Mouse (Mus musculus) monocyte, adult 2 months (primary cell): Measurements from ENCODE around the gene Slc25a18.

Experiments
- DNase-seq, 2 experiments: peaks; one replicate each; pipeline ENCODE4 v3.0.0; 2022; ENCODE audit warnings: low spot score in 2 of 2, low read depth in 1 of 2

The Slc25a18 gene

DNA sequence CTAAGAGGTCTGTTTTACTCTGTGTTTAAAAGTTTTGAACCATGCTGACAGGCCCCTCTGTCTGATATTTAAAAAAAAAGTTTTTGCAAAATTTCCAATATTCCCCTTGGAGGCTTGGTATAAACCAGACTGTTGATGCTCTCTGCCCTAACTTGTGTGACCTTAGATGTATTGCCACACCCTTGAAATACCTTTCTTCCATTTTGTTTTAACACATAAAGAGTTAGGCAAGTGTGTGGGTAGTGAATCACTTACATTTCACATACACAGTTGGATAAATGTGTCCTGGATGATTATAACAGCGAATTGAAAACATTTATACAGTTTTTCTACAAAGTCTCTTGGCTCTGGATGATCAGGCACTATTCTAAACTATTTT, 63.8 kb downstream of the Slc25a18 start:
- DNase-seq = no peak

DNA sequence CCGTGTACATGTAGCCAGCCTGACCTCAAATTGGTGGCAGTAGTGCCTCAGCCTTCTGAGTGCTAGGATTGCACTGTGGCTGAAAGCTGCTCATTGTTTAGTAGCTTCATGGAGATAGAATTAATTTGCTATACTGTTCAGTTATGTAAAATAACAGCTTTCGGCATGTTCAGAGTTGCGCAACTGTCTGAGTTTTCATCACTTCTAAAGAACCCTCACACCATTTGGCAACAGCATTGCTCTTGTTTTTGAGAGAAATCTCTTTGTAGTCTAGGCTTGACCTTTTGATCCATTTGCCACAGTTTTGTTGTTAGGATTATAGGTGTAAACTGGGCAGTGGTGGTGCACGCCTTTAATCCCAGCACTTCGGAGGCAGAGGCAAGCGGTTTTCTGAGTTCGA, 66.9 kb downstream of the Slc25a18 start:
- DNase-seq = no peak

DNA sequence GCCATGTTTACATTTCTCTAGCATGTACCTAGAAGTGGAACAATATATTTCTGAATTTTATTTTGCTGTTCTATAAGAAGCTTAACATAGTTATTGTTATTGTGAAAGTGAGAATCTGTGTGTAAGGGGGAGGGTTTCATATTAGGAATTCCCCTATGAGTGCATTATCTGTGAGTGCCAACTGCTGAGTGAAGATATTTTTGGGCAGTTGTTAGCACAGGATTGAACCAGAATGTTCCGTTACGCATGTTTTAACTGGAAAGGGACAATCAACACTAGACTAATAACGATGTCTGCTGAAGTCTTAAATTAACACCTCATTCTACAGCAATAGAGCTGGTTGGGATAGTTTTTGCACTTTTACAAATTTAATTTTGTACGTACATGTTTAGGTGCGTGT, 68.4 kb downstream of the Slc25a18 start:
- no peak for DNase-seq
